Mouse (Mus musculus): ENCODE measurements around the gene Ces1h.
"Not testable (repeated sequence)": the region's sequence is repeated elsewhere in the genome, so short reads cannot be mapped to it uniquely, and the experiment has no call there.

Ces1h gene

GRCm38 (mm10) chr8:93379625-93380024 is at the start of gene Ces1h:
Gene Ces1h, minus strand, starts transcription at chr8:93379725.
- DNase-seq (ENCODE audit: extremely low spot score, low read depth, low spot score) = no peak

DNA sequence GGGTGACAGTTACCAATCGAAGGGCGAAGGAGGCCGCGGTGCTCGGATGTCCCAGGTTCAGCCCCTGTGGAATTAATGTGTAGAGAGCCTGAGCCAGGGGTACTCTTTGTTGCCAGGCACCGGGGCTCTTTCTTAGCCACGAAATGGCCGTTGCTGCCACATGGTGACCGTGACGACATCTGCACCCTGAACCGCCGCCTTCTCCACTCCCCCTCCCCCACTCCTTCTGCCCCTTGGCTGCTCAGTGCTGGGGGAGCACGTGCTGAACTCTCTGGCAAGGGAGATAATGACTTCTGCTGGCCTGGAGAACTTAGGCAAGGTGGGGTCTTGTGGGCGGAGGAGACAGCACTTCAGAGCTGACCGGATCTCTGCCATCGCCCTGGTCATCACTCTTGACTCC is 47.7 kb upstream of the Ces1h start:
- DNase-seq (ENCODE audit: extremely low spot score, low read depth, low spot score) = no peak

GRCm38 (mm10) chr8:93415387-93415786 is 35.9 kb upstream of the Ces1h start:
- DNase-seq (ENCODE audit: extremely low spot score, low read depth, low spot score) = no peak

GRCm38 (mm10) chr8:93408830-93409229 is 29.3 kb upstream of the Ces1h start:
- DNase-seq (ENCODE audit: extremely low spot score, low read depth, low spot score) = no peak

DNA sequence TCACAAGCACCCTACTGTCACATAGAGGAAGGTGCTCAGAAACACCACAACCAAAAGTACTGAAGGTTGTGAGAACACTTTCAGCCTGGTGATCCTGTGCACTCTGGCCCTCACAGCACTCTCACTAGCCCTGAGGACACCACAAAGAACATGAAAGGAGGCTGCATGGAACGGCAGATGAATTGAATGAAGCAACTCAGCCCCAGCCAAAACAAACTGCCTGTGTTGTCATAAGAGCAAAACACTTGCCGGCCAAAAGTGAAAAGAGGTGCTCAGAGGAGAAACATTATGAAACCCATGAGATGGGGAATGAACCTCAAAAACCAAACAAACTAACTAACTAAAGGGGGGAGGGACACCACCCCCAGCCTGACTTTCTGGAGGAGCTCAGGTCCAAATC is 20.2 kb upstream of the Ces1h start:
- DNase-seq (ENCODE audit: extremely low spot score, low read depth, low spot score) = no peak

DNA sequence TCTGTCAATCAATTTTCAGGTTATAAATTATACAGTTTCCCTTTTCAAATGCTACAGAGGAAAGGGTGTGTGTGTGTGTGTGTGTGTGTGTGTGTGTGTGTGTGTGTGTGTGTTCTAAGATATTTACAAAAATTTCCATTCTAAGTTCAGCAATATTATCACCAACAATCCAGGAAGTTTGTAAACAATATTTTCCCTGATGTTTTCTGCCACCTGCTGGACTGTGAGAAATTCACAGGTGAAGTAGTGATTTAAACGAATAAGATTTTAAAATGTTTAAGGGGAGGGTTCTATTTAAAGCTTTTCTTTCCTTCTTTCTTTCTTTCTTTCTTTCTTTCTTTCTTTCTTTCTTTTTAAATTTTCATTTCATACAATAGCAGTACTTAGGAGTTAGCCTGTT is 18.5 kb upstream of the Ces1h start:
- DNase-seq (ENCODE audit: extremely low spot score, low read depth, low spot score) = no peak

DNA sequence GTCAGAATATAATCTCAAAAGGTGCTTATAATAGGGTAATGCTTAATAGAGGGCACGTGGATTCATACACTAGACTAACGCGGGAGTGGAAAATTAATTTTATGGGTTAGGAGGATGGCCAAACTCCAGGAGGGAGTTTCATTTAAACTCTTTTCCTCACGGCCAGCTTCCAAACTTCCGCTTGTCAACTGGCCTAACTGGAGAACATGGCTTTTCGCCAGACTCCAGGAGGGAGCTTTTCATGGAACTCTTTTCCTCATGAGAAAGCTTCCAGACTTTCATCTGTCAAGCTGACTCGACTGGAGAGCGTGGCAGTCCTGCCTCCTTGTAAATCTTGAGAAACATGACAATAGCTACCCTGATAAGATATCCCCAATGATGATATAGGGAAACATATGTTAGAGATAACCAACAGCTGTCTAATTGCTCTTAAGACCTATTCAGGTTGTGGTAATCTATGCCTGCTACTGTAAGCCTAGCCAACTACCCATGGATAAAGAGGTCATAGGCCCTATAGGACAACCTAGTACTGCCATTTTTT is 14.6 kb upstream of the Ces1h start:
- not testable (repeated sequence) for DNase-seq (ENCODE audit: extremely low spot score, low read depth, low spot score)

GRCm38 (mm10) chr8:93369481-93369880 is 10.0 kb downstream of the Ces1h start:
- no peak for DNase-seq (ENCODE audit: extremely low spot score, low read depth, low spot score)

DNA sequence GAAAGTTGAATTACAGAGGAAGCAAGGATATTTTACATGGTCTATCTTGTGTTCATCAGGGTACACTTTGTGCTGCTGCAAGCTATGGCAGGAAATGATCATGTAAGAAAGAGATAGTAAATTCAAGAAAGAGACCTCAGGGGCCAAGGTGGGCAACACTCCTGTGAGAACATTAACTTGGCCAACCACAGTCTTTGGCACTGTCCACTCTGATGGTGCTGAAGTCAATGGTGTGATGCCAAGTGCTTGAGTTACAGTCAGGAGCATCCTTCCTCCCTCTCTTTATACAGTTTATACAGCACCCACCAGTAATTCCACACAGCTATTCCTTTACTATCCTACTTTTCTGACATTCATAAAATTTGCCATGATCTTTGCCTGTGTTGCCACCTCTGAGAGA is 19.4 kb downstream of the Ces1h start:
- DNase-seq (ENCODE audit: extremely low spot score, low read depth, low spot score) = no peak

- no peak for DNase-seq (ENCODE audit: extremely low spot score, low read depth, low spot score)
These were observed 40.0 kb downstream of the Ces1h start for GRCm38 (mm10) chr8:93339531-93339930.

DNA sequence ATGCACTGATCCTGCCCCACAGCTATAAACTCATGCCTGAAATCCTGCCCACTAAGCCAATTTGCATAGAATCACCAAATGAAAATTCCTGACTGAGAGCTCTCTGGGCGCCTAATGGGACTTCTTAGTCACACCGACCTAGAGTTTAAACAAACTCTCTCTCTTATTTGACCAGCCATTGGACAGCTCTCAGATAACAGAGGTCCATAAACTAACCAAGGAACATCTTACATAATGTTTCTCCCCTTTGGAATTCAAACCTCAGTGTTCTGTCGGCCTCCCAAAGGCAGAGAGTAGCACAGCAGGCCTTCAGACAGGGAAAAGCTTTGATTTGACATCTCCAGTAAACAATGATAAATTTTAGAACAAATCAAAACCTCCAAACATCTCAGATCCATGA is 42.3 kb downstream of the Ces1h start, which contains the start of gene Ces1g:
Ces1g (minus strand) TSS at position 102 of the 400 bp plus-strand sequence.
- DNase-seq (ENCODE audit: extremely low spot score, low read depth, low spot score) = no peak

DNA sequence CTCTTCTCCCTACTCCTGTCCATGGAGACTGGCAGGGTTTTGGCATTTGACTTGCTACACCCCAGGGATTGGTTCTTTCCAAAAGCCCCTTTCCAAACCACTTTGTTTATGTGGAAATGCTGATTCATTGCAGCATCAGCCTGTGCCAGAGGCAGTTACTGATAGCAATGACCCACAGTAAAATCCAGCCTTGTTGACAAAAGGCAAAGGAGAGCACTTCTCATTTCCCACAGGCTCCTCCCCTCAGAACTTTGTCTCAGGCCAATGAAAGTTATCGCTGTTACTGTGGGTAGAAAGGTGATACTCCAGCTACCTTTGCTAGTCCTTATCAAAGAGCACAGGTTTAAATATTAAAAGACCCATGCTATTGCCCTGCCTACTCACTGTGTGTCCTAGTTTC is 46.8 kb downstream of the Ces1h start:
- DNase-seq (ENCODE audit: extremely low spot score, low read depth, low spot score) = no peak

DNA sequence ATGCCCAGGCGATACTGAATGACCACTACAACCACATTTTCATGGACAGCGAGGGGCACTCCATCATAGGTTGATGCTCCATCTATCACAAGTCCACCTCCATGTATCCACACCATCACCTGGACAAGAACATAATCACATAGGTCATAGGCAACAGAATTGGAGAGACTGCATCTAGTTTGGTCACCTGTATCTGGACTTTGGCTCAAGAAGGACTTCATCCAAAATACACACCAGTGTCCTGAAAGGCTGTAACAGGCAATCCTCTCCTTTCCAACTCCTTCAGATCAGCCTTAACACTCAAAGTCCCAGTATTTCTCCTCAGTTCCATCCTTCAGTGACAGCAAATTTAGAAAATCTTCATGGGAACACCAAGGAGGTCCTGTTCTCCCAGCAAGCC is 48.4 kb downstream of the Ces1h start:
- DNase-seq (ENCODE audit: extremely low spot score, low read depth, low spot score) = no peak

DNA sequence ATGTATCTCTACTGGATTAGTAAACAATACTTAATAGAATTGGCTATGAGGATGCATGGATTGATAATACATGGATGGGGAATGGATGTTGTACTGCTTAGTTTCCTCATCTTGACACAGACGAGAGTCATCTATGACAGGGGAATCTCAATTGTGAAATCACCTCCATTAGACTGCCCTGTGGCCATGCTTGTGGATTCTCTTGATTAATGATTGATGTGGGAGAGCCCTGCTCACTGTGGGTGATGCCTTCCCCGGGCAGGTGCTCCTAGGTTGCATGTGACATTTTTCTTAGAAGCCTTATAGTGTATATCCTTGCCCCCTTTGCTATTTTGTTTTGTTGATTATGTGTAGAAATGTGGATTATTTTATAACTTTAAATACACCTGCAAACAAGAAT is 54.4 kb downstream of the Ces1h start:
- no peak for DNase-seq (ENCODE audit: extremely low spot score, low read depth, low spot score)

DNA sequence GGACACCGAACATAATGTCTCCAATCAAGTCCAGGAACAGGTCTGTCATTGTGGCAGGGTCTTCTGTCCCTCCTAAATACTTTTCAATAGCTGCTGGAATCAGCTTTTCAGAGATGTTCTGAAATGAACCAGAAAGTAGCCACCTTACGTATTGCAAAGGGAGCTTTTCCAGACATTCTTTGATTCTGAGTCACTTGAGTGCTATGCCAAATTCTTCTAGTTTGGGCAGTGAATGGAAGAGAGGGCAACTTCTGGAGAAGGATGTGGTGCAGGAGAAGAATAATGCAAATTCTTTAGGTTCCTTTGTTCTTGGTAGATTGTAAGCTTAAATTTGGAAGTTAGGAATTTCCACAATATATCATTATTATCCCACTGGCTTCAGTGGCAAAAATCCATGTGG is 62.5 kb downstream of the Ces1h start:
- DNase-seq (ENCODE audit: extremely low spot score, low read depth, low spot score) = no peak

DNA sequence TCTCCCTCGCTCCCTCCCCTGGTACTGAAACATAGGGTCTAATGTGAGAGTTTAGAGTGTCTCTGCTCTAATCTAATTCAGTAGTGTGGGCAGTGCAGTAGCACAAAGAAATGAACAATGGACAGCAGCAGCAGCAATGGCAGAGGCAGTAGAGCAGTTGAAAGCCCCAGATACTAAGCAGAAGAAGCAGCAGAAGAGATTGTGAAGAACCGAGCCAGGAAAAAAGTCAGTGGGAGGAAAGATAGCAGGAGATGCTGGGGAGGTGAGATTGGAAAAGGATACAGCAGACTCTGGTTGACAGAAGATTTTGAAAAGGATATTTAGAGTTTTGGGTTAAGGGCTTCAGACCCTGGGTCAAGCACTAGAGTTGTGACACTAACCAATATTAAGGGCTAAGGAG is 64.0 kb downstream of the Ces1h start:
- no peak for DNase-seq (ENCODE audit: extremely low spot score, low read depth, low spot score)

Data from hindlimb bud, embryonic 11.5 days (tissue).